Mouse (Mus musculus): ENCODE measurements at regions not wholly inside any gene's neighbourhood (a gene's known extent, or its start where the extent isn't known, plus 50 kb on each side); places are given as distances from the start of the nearest gene placed in this dataset.
A peak's percentile ranks its signal among the peaks of the same experiment; 100 is the strongest.

DNA sequence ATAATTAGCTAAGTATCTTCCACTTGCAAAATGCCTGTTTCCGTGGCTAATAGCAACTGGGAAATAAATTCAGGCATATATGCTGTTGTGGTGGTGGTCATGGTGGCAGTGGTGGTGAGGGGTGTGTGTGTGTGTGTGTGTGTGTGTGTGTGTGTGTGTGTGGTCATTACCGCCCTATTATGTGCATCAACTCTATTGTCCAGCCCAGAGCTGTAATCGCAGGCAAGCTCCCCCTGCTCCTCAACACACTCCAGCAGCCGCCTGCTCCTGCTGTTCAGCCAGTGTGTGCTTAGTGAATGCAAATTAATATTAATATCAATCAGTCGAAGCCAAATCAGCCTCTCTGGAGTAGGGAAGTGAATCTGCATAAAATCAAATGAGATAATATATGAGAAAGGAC lies 152.9 kb upstream of the Zic3 start:
- 72% methylated on average over 5 of the region's 5 CpGs for WGBS
- peak; percentile 5 for DNase-seq (ENCODE audit: low spot score)
- no peaks in the 10 kb centered on the region for H3K27me3 ChIP-seq (ENCODE audit: insufficient read depth, poor library complexity, severe bottlenecking)
- no peaks in the 10 kb centered on the region for H3K36me3 ChIP-seq
- no peak overlapping the region for H3K4me3 ChIP-seq
- no peaks in the 10 kb centered on the region for H3K9me3 ChIP-seq
- H3K27ac ChIP-seq = no peak overlapping the region
- H3K4me1 ChIP-seq (replicated peaks) = no peaks in the 10 kb centered on the region

DNA sequence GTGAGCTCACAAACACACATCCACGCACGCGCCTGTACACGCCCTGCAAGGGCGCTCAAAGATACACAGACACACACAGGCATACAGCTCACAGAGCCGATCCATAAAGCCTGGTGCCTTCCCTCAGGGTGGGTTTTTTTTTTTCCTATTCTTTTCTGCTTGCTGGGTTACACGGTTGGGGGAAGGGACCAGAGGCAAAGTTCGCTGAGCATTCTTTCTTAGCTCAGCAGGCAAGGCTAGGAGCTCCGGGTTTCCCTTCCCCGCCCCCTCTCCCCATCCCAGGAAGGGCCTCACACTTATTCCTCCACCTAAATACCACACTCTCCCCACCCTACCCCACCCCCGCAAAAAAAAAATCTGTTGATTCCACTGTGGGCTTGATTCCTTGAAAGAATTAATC lies 105.8 kb upstream of the Zic3 start:
- 14% methylated on average over 11 of the region's 11 CpGs for WGBS
- H3K4me3 ChIP-seq = peak overlapping the region; percentile 13; the same call in 1 of the 2 replicates
- no peaks in the 10 kb centered on the region for H3K36me3 ChIP-seq
- no peaks in the 10 kb centered on the region for H3K9me3 ChIP-seq
- DNase-seq (ENCODE audit: low spot score) = peak; percentile 32
- peaks cover 39% of the 10 kb centered on the region for H3K27me3 ChIP-seq (ENCODE audit: insufficient read depth, poor library complexity, severe bottlenecking)
- H3K4me1 ChIP-seq (replicated peaks) = peaks cover 18% of the 10 kb centered on the region; the same call in 1 of the 2 replicates
- no peak overlapping the region for H3K27ac ChIP-seq

DNA sequence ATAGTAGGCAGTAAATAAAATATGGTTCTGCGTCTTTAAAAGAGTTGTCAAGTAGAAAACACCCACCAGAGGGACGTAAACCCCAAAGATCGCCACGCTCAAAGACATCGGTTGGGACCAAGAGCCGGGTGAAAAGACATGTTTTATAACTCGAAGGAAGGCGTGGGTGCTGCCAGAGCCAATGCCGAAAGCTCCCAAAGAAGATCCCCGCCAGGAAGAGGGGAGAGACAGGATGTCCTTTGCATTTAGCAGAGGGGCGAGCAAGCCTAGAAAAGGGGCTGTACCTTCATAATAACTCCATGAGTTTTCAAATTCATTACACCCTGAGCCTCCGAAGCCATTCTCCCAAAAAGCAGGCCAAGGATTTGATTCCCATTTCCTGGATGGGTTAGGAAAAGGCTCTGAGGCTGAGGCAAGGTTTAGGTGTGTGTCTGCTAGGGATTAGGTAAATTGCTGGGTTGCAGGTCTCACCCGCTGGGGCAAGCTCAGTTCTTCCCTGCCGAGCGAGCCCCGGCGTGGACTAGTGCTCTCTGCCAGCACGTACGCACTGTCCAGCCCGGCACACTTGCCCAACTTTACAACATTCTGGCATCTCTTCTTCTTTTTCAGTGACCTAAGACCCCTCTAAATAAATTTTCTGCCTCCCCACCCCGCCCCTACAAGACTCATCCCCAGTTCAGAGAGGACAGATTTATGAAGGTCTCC lies 104.9 kb upstream of the Zic3 start:
- Histone ChIP-seq H3K27me3 (ENCODE audit: insufficient read depth, poor library complexity, severe bottlenecking) (peaks cover 48% of the 10 kb centered on the region), H3K36me3 (no peaks in the 10 kb centered on the region), H3K27ac (no peak overlapping the region), H3K4me3 (0 out of 2 replicates have a peak overlapping the region, but pooled peaks have one; percentile 6), H3K4me1 (replicated peaks) (peaks cover 18% of the 10 kb centered on the region; the same call in 1 of the 2 replicates), H3K9me3 (no peaks in the 10 kb centered on the region)
- DNase-seq (ENCODE audit: low spot score) = peak; percentile 15
- 22% methylated on average over 21 of the region's 21 CpGs for WGBS

DNA sequence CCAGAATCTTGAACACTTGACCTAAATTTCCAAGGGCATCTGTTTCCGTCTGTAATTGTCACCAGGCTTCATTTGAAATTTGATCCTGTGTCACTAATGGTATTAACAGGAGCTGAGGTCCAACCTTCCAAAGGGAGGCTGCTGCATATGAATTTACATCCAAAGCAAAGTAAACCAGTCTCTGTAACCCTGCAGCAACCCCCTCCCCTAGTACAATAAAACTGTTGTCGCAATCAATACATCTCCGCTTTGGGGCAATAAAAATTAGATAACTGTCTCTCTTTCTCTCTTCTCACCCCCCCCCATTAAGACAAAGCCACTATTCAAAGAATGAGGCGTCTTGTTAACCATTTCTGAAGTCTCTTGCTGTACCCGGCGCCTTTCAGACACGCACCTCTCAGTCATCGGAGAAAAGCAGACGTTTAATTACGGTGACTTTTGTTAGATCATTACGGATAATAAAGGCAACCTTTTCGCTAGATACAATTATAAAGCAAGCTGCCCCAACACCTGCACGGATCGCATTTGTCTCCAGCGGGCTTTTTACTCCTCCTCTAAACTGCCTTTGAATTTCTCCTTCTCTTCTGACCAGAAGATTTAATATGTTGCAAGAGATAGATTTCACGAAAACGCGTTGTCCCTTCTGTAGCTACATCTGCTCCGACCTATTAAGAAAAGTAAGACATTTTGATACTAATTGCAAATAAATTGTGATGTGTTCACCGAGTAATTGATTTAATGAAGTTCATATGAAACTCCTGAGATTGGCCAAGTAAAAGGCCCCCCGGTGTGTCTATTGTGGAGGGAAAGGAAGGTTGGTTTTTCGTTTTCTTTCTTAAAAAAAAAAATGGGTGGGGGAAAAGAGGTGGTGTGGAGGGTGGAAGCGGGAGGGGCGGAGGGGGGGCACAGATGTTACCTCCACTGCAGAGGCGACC lies 104.1 kb upstream of the Zic3 start:
- H3K27ac ChIP-seq = no peak overlapping the region

DNA sequence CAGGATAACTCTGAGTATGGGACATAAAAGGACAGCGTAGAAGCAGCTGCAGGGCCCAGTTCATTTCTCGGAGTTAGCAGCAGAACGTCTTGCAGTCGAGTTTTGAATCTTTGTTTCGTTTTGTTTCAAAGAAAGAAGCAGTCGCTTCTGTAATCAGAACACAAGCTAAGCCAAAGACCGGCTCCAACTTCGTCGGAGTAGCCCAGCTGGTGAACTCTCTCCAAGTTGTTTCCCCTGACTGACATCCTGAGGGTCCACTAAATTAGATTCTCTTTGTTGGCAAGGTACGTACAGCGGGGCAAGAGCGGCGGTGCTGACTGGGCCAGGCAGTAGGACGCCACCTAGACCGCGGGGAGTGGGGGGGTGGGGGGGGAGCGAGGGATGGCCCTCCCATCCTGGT lies 102.6 kb upstream of the Zic3 start:
- 20% methylated on average over 16 of the region's 17 CpGs for WGBS

More for the DNA sequence above, 104.1 kb upstream of the Zic3 start:
- no peaks in the 10 kb centered on the region for H3K9me3 ChIP-seq
- peaks cover 56% of the 10 kb centered on the region for H3K27me3 ChIP-seq (ENCODE audit: insufficient read depth, poor library complexity, severe bottlenecking)
- 22% methylated on average over 25 of the region's 25 CpGs for WGBS
- DNase-seq (ENCODE audit: low spot score) = peak; percentile 4
- no peaks in the 10 kb centered on the region for H3K36me3 ChIP-seq
- H3K4me1 ChIP-seq (replicated peaks) = peaks cover 21% of the 10 kb centered on the region; the same call in 1 of the 2 replicates
- no peak overlapping the region for H3K4me3 ChIP-seq

DNA sequence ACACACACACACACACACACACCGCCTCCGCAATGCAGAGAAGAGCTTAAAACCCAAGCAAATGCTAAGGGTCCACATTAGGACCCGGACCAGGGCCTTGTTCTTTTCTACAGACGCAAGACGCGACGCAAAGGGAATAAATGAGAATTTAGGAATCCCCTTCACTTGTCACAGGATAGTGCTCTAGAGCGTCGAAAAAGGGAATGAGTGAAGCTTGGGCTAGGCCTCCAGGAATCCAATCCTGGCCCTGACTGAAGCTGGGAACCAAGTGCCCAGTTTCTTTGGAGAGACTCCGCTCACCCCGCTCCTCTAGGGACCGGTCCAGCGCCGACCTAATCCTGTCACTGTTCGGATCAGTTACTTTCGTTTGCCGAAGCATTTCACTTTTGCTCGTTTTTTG lies 102.1 kb upstream of the Zic3 start:
- Histone ChIP-seq H3K4me3 (peak overlapping the region; percentile 29), H3K27me3 (ENCODE audit: insufficient read depth, poor library complexity, severe bottlenecking) (peaks cover 60% of the 10 kb centered on the region), H3K9me3 (no peaks in the 10 kb centered on the region), H3K4me1 (replicated peaks) (peaks cover 21% of the 10 kb centered on the region; the same call in 1 of the 2 replicates), H3K27ac (peak overlapping the region; percentile 59), H3K36me3 (no peaks in the 10 kb centered on the region)
- no peak for DNase-seq (ENCODE audit: low spot score)
- 18% methylated on average over 18 of the region's 18 CpGs for WGBS

More for the DNA sequence above, 102.6 kb upstream of the Zic3 start:
- peaks cover 21% of the 10 kb centered on the region; the same call in 1 of the 2 replicates for H3K4me1 ChIP-seq (replicated peaks)
- peaks cover 60% of the 10 kb centered on the region for H3K27me3 ChIP-seq (ENCODE audit: insufficient read depth, poor library complexity, severe bottlenecking)
- H3K36me3 ChIP-seq = no peaks in the 10 kb centered on the region
- no peak for DNase-seq (ENCODE audit: low spot score)
- peak overlapping the region; percentile 29 for H3K4me3 ChIP-seq
- H3K9me3 ChIP-seq = no peaks in the 10 kb centered on the region
- peak overlapping the region; percentile 59 for H3K27ac ChIP-seq

DNA sequence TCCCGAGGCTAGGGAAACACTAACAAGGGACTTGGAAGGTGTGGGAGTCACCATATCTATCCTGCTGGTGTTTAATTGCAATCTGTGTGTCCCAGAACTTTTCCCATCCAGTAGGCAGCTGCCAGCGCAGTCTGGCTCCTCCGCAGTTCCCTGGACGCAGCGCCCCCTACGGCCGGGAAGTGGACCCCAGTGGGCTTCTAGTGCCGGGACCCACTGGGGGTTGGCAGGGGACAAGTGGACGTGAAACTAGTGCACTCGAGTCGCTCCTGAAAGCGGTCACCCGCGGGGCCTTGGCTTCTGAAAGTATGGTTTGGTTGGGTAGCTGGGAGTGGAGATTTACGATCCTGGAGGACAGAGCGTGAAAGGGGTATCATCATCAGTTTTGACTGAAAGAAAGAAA lies 101.2 kb upstream of the Zic3 start:
- WGBS = 19% methylated on average over 16 of the region's 16 CpGs
- DNase-seq (ENCODE audit: low spot score) = peak; percentile 66
- H3K9me3 ChIP-seq = no peaks in the 10 kb centered on the region
- peaks cover 21% of the 10 kb centered on the region; the same call in 1 of the 2 replicates for H3K4me1 ChIP-seq (replicated peaks)
- peak overlapping the region; percentile 72; the same call in 1 of the 2 replicates for H3K27ac ChIP-seq
- peaks cover 60% of the 10 kb centered on the region for H3K27me3 ChIP-seq (ENCODE audit: insufficient read depth, poor library complexity, severe bottlenecking)
- peak overlapping the region; percentile 26 for H3K4me3 ChIP-seq
- H3K36me3 ChIP-seq = no peaks in the 10 kb centered on the region

DNA sequence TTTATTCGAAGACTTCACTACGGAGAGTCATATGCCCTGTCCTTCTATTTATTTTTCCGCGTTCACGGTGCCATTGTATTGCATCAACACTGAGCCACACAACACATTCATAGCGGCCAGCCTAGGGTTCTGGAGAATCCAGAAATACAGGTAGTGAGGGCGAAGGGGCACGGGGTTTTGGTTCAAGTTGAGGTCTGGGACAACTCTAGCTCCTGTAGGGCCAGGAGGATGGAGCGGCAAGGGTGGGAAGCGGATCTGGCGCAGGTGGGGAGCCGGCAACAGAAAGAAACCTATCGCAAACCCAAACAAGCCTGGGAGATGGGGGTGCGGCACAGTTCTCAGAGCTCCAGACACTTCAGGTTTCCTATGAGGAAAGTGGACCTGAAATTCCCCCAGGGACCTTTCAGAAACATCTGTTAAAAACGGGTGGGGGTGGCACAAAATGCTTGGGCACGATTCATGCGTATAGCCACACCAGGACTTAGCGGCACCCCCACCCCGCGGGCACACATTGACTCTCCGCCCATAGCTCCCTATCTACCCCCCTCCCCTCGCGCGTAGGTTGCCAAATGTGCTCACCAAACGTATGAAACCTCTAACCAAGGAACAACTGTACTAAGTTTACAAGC lies 100.6 kb upstream of the Zic3 start:
- Histone ChIP-seq H3K36me3 (no peaks in the 10 kb centered on the region), H3K27ac (peak overlapping the region; percentile 40; the same call in 1 of the 2 replicates), H3K4me1 (replicated peaks) (peaks cover 19% of the 10 kb centered on the region; the same call in 1 of the 2 replicates), H3K27me3 (ENCODE audit: insufficient read depth, poor library complexity, severe bottlenecking) (peaks cover 60% of the 10 kb centered on the region), H3K9me3 (no peaks in the 10 kb centered on the region), H3K4me3 (peak overlapping the region; percentile 29)
- 16% methylated on average over 25 of the region's 25 CpGs for WGBS
- DNase-seq (ENCODE audit: low spot score) = peak; percentile 17

DNA sequence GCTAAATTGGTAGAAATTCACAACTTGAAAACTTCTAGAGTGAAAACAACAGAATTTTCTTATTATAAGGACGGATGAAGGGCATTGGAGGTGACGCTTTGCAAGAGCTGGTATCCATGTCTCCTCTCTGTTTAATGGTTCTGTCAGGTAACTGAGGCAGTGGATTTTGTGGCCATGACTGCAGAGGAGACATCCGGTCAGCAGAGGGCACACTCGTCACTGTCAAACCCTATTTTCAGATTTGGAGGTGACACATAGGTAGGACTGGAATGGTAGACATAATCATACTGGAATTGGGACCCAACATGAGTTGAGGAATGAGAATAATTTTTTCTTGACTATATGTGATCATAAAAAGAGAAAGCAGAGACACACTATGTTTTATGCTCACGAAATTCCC lies 98.7 kb upstream of the Zic3 start:
- no peak overlapping the region for H3K27ac ChIP-seq
- H3K9me3 ChIP-seq = no peaks in the 10 kb centered on the region
- no peaks in the 10 kb centered on the region for H3K36me3 ChIP-seq
- H3K4me1 ChIP-seq (replicated peaks) = peaks cover 19% of the 10 kb centered on the region; the same call in 1 of the 2 replicates
- no peak overlapping the region for H3K4me3 ChIP-seq
- DNase-seq (ENCODE audit: low spot score) = peak; percentile 28
- WGBS = 38% methylated on average over 5 of the region's 5 CpGs
- peaks cover 45% of the 10 kb centered on the region for H3K27me3 ChIP-seq (ENCODE audit: insufficient read depth, poor library complexity, severe bottlenecking)

DNA sequence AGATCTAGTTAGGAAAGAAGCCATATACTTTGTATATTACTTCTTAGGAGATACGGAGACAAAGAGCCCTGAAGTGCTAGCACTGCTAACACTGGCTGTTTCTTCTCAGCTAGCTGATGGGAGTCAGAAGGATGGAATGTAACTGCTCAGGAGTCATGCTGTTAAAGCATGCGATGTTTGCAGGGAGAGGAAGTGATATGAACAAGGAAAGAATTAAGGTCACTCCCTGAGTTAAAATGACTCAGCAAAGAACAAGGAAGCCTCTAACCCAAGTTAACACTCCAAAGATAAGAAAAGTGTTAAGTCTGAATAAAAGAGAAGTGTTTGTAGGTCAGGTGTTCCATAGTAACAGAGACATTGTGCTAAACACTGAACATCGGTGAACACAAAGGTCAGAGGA lies 86.9 kb upstream of the Zic3 start:
- Histone ChIP-seq H3K27me3 (ENCODE audit: insufficient read depth, poor library complexity, severe bottlenecking) (no peaks in the 10 kb centered on the region), H3K27ac (no peak overlapping the region), H3K4me1 (replicated peaks) (no peaks in the 10 kb centered on the region), H3K4me3 (no peak overlapping the region), H3K9me3 (no peaks in the 10 kb centered on the region), H3K36me3 (no peaks in the 10 kb centered on the region)
- 58% methylated on average over 3 of the region's 3 CpGs for WGBS
- no peak for DNase-seq (ENCODE audit: low spot score)

DNA sequence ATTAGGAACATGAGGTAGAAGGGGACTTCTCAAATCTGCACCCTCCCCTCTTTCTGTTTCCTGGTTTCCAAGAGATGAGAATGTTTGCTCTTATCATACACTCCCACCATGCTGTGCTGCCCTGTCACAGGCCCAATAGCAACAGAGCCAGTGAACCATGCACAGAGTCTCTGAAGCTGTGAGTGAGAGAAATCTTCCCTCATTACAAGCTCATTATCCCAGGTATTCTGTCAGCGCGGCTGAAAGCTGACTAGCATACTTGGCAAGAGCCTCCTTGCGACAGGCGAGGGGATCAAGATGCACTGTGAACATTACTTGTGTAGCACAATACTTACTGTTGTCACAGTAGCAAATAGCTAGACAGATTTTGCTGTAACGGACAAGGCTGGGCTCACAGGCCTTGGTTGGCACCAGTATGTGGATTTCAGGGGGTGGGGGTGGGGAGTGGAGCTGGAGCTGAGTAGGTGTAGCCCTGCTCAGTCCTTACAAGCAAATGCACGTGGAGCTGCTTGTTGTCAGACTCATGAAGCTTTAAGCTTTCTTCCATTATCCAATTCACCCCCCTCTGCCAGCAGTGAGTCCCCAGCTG lies 84.2 kb upstream of the Zic3 start:
- DNase-seq (ENCODE audit: low spot score) = no peak
- Histone ChIP-seq H3K4me1 (replicated peaks) (no peaks in the 10 kb centered on the region), H3K4me3 (no peak overlapping the region), H3K27me3 (ENCODE audit: insufficient read depth, poor library complexity, severe bottlenecking) (no peaks in the 10 kb centered on the region), H3K9me3 (no peaks in the 10 kb centered on the region), H3K36me3 (no peaks in the 10 kb centered on the region), H3K27ac (no peak overlapping the region)
- WGBS = 43% methylated on average over 6 of the region's 6 CpGs

DNA sequence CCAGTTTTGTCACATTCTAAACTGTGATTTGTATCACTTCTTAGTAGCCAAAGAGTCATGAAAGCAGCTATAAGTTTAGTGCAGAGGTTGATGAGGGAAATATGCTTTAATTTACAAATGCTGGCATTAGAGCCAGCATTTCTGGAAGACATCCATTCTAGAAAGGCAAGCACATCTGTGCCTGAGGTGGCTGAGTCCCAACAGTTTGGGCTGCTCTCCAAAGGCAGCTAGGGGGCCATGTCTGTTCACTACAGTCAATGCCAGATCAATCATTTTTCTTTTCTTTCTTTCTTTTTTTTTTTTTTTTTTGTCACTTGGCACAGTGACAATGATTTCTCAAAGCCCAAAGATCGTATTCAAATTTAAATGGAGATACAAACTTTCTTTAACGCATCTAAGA lies 71.6 kb upstream of the Zic3 start:
- no peaks in the 10 kb centered on the region for H3K4me1 ChIP-seq (replicated peaks)
- no peaks in the 10 kb centered on the region for H3K9me3 ChIP-seq
- no peaks in the 10 kb centered on the region for H3K36me3 ChIP-seq
- H3K27me3 ChIP-seq (ENCODE audit: insufficient read depth, poor library complexity, severe bottlenecking) = no peaks in the 10 kb centered on the region
- DNase-seq (ENCODE audit: low spot score) = no peak
- WGBS = 52% methylated on average over 2 of the region's 2 CpGs
- no peak overlapping the region for H3K27ac ChIP-seq
- no peak overlapping the region for H3K4me3 ChIP-seq

Data from hindbrain, embryonic 10.5 days (tissue).